Mouse (Mus musculus) thymus, adult 2 months (tissue): ENCODE measurements around the gene Efemp2. TPM values are rescaled to one million over a fixed set of nuclear protein-coding genes. Genes with fewer than 3 reads are reported as not detected.

ENCODE experiments used
- DNase-seq: peaks from one replicate; pipeline ENCODE4 v3.0.0; 2021
- H3K27ac ChIP-seq: fragments of 200-500 bp; 2 replicates; pipeline ENCODE4 v1.5.1; 2012; ENCODE audit warnings: low read length, control low read depth; ENCODE audit not compliant: control insufficient read depth, insufficient read depth
- H3K27me3 ChIP-seq: fragments of 200-500 bp; 2 replicates; pipeline ENCODE4 v1.6.1; 2012; ENCODE audit warnings: mild to moderate bottlenecking, low read length, moderate library complexity, mixed read lengths; ENCODE audit not compliant: control insufficient read depth, insufficient read depth
- H3K36me3 ChIP-seq: fragments of 200-500 bp; 2 replicates; pipeline ENCODE4 v1.6.1; 2012; ENCODE audit warnings: mild to moderate bottlenecking, low read length, moderate library complexity; ENCODE audit not compliant: control insufficient read depth, insufficient read depth
- H3K4me1 ChIP-seq: fragments of 200-500 bp; replicated peaks from 2 replicates; pipeline ENCODE4 v1.6.1; 2012; ENCODE audit warnings: low read length; ENCODE audit not compliant: control insufficient read depth, insufficient read depth
- H3K4me3 ChIP-seq: fragments of 200-500 bp; 2 replicates; pipeline ENCODE4 v1.5.1; 2012; ENCODE audit warnings: mild to moderate bottlenecking, low read length, control low read depth, moderate library complexity; ENCODE audit not compliant: control insufficient read depth, insufficient read depth
- CTCF ChIP-seq: fragments of 200-500 bp; IDR thresholded peaks from 2 replicates; pipeline ENCODE4 v1.5.1; 2012; ENCODE audit warnings: mild to moderate bottlenecking, control low read depth, low read length, moderate library complexity, borderline replicate concordance; ENCODE audit not compliant: control insufficient read depth, poor library complexity, insufficient read depth; ENCODE audit errors: extremely low read depth
- POLR2A ChIP-seq: fragments of 200-500 bp; IDR thresholded peaks from 2 replicates; pipeline ENCODE4 v1.6.1; 2012; ENCODE audit warnings: mild to moderate bottlenecking, low read length, control low read depth, moderate library complexity; ENCODE audit not compliant: control insufficient read depth, poor library complexity, insufficient read depth; ENCODE audit errors: extremely low read depth
- WGBS: fragments of 180-500 bp; shearing (Covaris S2); methylation state at CpG from one replicate; pipeline ENCODE4 v1.1.7; 2018; 5-methylcytosine and 5-hydroxymethylcytosine counted together
- polyA plus RNA-seq: library from polyadenylated mRNA; depleted of rRNA; stranded (reverse); fragments of >200 nt; gene quantifications from 2 replicates; pipeline ENCODE4 v1.2.3, GENCODE M21; 2012

Gene Efemp2
- polyA plus RNA-seq, 1 experiment = 21.6 TPM

GRCm38 (mm10) chr19:5429219-5429618 is 44.5 kb upstream of the Efemp2 start:
- 83% methylated on average over 4 of the region's 4 CpGs for WGBS
- TF ChIP-seq POLR2A (no peak), CTCF (no peak)
- no peak overlapping the region for H3K4me3 ChIP-seq
- peaks cover 49% of the 10 kb centered on the region for H3K4me1 ChIP-seq
- H3K27me3 ChIP-seq = no peaks in the 10 kb centered on the region
- no peak overlapping the region for H3K27ac ChIP-seq
- DNase-seq = no peak
- H3K36me3 ChIP-seq = 0 out of 2 replicates have a peak, but pooled peaks cover 8% of the 10 kb centered on the region

DNA sequence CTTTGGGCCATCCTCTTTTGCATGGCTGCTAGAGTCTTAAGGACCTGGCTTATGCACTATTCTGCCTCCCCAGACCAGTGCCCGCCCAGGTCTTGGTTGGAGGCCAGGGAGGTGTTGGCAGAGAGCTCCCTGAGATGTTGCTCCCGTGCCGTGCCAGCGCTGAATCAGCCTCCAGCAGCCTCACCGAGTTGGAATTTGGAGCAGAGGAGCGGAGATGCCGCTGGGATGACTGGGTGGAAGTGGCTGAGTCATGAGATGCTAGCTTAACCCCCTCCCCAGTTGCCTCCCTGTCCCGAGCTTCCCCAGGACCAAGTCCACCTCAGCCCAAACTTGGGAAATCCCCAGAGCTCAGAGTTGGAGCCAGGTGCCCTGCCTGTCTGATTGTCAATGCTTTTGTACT is 43.9 kb upstream of the Efemp2 start:
- H3K4me1 ChIP-seq = peaks cover 50% of the 10 kb centered on the region
- WGBS = 89% methylated on average over 8 of the region's 8 CpGs
- H3K4me3 ChIP-seq = no peak overlapping the region
- DNase-seq = no peak
- TF ChIP-seq CTCF (no peak), POLR2A (no peak)
- 0 out of 2 replicates have a peak, but pooled peaks cover 8% of the 10 kb centered on the region for H3K36me3 ChIP-seq
- H3K27me3 ChIP-seq = no peaks in the 10 kb centered on the region
- H3K27ac ChIP-seq = no peak overlapping the region

GRCm38 (mm10) chr19:5430408-5430807 is 43.3 kb upstream of the Efemp2 start:
- Histone ChIP-seq H3K4me1 (peaks cover 50% of the 10 kb centered on the region), H3K36me3 (0 out of 2 replicates have a peak, but pooled peaks cover 8% of the 10 kb centered on the region), H3K4me3 (no peak overlapping the region), H3K27me3 (no peaks in the 10 kb centered on the region), H3K27ac (peak overlapping the region; percentile 35)
- 2% methylated on average over 1 of the region's 1 CpGs for WGBS
- no peak for TF ChIP-seq POLR2A
- TF ChIP-seq CTCF = no peak
- peak; percentile 25 for DNase-seq

DNA sequence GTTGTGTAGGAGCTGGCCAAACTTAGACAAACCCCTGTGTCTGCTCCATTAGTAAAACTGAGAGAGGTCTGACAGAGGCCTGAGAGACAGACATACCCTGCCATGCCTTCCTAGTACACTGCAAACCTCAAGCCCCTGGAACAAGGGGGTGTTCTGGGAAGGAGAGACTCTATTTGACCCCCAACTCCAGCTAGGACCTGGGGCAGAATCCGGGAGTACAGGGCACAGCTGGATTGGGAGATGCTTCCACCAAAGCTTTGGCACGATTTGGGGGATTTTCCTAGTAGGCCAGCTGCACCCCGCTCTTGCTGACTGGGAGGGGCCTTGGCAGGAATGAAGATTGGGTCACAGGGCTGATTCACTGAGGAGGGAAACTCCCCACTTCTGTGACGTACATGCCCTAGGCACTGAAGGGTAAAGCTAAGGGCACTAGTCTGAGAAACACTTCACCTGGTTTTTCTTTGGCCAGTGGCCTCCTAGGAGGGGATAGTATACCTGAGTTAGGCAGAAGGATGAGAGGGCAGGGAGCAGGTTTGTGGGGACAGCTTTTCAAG is 41.8 kb upstream of the Efemp2 start:
- DNase-seq = no peak
- H3K4me1 ChIP-seq = peaks cover 36% of the 10 kb centered on the region
- TF ChIP-seq POLR2A (no peak), CTCF (no peak)
- no peak overlapping the region for H3K27ac ChIP-seq
- no peak overlapping the region for H3K4me3 ChIP-seq
- 0 out of 2 replicates have a peak, but pooled peaks cover 2% of the 10 kb centered on the region for H3K36me3 ChIP-seq
- no peaks in the 10 kb centered on the region for H3K27me3 ChIP-seq
- WGBS = 85% methylated on average over 4 of the region's 4 CpGs

DNA sequence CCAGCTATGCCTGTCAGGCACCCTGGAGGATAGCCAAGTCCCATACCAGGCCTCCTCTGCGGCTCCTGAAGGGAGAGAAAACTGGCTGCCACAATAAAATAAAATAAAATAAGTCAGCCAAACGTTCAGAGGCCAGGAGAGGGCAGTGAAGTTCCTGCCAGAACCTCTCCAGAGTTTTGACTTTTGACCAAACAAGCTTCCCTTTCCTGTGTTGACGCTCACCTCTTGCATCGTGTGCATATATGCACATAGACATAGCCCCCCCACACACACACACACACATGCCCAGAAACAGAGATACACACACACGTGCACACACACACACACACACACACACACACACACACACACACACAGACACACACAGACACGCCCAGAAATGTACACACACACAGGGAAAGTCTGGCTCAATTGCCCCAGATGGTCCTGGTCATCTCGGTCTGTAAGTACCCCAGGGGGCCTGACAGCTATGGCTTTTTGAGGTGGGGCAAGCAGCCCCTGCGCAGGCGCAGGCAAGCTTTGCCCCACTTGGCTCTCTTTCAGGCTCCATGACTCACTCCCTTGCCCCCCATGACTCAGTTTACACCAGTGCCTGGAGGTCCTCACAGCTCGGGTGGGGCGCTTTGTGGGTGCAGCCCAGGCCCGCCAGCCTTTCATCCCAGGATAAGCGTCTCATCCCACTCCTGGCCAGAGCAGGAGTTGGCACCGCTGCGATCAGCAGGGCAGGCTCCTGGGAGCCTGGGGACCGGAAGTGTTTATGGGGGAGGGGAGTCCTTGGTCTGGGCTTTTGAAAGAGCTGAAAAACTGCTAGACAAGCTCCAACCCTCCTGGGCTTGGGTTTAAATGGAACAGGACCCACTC is 40.5 kb upstream of the Efemp2 start:
- 2% methylated on average over 16 of the region's 16 CpGs for WGBS
- H3K4me3 ChIP-seq = peak overlapping the region; percentile 55
- H3K27ac ChIP-seq = peak overlapping the region; percentile 40
- H3K36me3 ChIP-seq = no peaks in the 10 kb centered on the region
- peak; percentile 74 for DNase-seq
- H3K27me3 ChIP-seq = no peaks in the 10 kb centered on the region
- H3K4me1 ChIP-seq = peaks cover 35% of the 10 kb centered on the region
- TF ChIP-seq POLR2A (peak; percentile 66), CTCF (no peak; the same call in 1 of the 2 replicates)

- Histone ChIP-seq H3K27ac (peak overlapping the region; percentile 40), H3K36me3 (no peaks in the 10 kb centered on the region), H3K4me1 (peaks cover 35% of the 10 kb centered on the region), H3K4me3 (no peak overlapping the region), H3K27me3 (no peaks in the 10 kb centered on the region)
- DNase-seq = no peak
- 63% methylated on average over 7 of the region's 7 CpGs for WGBS
- TF ChIP-seq POLR2A = no peak
- TF ChIP-seq CTCF = no peak
Observed at GRCm38 (mm10) chr19:5433951-5434350, 39.8 kb upstream of the Efemp2 start.

DNA sequence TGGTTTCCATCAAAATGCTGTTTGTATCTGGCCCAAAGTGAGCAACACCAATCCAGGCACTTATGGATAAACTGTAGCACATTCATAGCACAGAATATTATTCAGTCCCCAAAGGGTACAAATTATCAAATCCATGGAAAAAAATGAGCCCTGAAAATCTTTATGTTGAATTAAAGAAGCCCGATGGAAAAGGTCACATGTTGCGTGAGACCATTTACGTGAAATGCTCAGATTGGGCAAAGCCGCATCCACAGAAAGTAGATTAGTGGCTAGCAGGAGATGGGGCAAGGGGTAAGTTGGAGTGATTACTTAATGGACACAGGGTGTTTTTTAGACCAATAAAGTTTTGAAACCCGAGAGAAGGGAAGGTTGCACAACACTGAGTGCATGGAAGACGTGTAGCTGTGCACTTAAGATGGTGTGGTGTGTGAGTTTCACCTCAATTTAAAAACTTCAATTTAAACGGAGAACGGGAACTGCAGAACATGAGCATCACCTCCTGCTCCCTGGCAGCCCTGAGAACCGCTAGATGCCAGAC is 29.3 kb upstream of the Efemp2 start:
- no peak overlapping the region for H3K4me3 ChIP-seq
- peaks cover 14% of the 10 kb centered on the region for H3K27me3 ChIP-seq
- DNase-seq = no peak
- H3K27ac ChIP-seq = no peak overlapping the region
- WGBS = 74% methylated on average over 9 of the region's 9 CpGs
- H3K4me1 ChIP-seq = peaks cover 20% of the 10 kb centered on the region
- no peaks in the 10 kb centered on the region for H3K36me3 ChIP-seq
- TF ChIP-seq CTCF (no peak), POLR2A (no peak)
